Mouse (Mus musculus): ENCODE results near the gene C5ar1. TPM values are rescaled to one million over a fixed set of nuclear protein-coding genes. Genes with fewer than 3 reads are reported as not detected.

C5ar1 gene
- total and polyA plus RNA-seq, 2 experiments from 2014 or later: 1.4 TPM

- no peak overlapping the region for H3K4me2 ChIP-seq (ENCODE audit: low read depth, low read length, poor library complexity, severe bottlenecking)
- H3K9me3 ChIP-seq (ENCODE audit: low read length): no peaks in the 10 kb centered on the region
- no peaks in the 10 kb centered on the region for H3K4me1 ChIP-seq (ENCODE audit: insufficient read depth, low read length)
- no peak overlapping the region for H3K27ac ChIP-seq (ENCODE audit: low read depth, low read length)
- H3K4me3 ChIP-seq (ENCODE audit: low read depth, low read length): no peak overlapping the region
- DNase-seq (ENCODE audit: low spot score) (no peak), ATAC-seq (ENCODE audit: low FRiP score) (no peak)
- H3K27me3 ChIP-seq (ENCODE audit: insufficient read depth, low read length): no peaks in the 10 kb centered on the region
- peaks cover 72% of the 10 kb centered on the region for H3K36me3 ChIP-seq (ENCODE audit: insufficient read depth, low read length)
- no peak overlapping the region for H3K9ac ChIP-seq (replicated peaks; ENCODE audit: low read length, poor library complexity, severe bottlenecking)
- WGBS: 87% methylated on average over 6 of the region's 6 CpGs
- no peak for TF ChIP-seq CTCF (IDR thresholded peaks at IDR 0.05)
Measured at GRCm38 (mm10) chr7:16201136-16201535, 58.2 kb downstream of the C5ar1 start.

- H3K4me3 ChIP-seq (ENCODE audit: low read depth, low read length): no peak overlapping the region
- no peak overlapping the region for H3K27ac ChIP-seq (ENCODE audit: low read depth, low read length)
- no peak overlapping the region for H3K4me2 ChIP-seq (ENCODE audit: low read depth, low read length, poor library complexity, severe bottlenecking)
- ATAC-seq (ENCODE audit: low FRiP score) (no peak), DNase-seq (ENCODE audit: low spot score) (no peak)
- H3K9ac ChIP-seq (replicated peaks; ENCODE audit: low read length, poor library complexity, severe bottlenecking): no peak overlapping the region
- H3K27me3 ChIP-seq (ENCODE audit: insufficient read depth, low read length): no peaks in the 10 kb centered on the region
- no peaks in the 10 kb centered on the region for H3K4me1 ChIP-seq (ENCODE audit: insufficient read depth, low read length)
- TF ChIP-seq CTCF (IDR thresholded peaks at IDR 0.05): no peak
- no peaks in the 10 kb centered on the region for H3K9me3 ChIP-seq (ENCODE audit: low read length)
- H3K36me3 ChIP-seq (ENCODE audit: insufficient read depth, low read length): peaks cover 46% of the 10 kb centered on the region
- WGBS: 92% methylated on average over 11 of the region's 11 CpGs
Measured at GRCm38 (mm10) chr7:16198540-16198939, 60.8 kb downstream of the C5ar1 start.

GRCm38 (mm10) chr7:16197166-16197565 is 62.2 kb downstream of the C5ar1 start:
- Histone ChIP-seq H3K4me1 (ENCODE audit: insufficient read depth, low read length) (no peaks in the 10 kb centered on the region), H3K4me2 (ENCODE audit: low read depth, low read length, poor library complexity, severe bottlenecking) (no peak overlapping the region), H3K27ac (ENCODE audit: low read depth, low read length) (no peak overlapping the region), H3K27me3 (ENCODE audit: insufficient read depth, low read length) (no peaks in the 10 kb centered on the region), H3K9ac (replicated peaks; ENCODE audit: low read length, poor library complexity, severe bottlenecking) (no peak overlapping the region), H3K9me3 (ENCODE audit: low read length) (no peaks in the 10 kb centered on the region), H3K4me3 (ENCODE audit: low read depth, low read length) (no peak overlapping the region), H3K36me3 (ENCODE audit: insufficient read depth, low read length) (peaks cover 33% of the 10 kb centered on the region)
- ATAC-seq (ENCODE audit: low FRiP score) (no peak), DNase-seq (ENCODE audit: low spot score) (no peak)
- no peak for TF ChIP-seq CTCF (IDR thresholded peaks at IDR 0.05)
- 87% methylated on average over 5 of the region's 5 CpGs for WGBS

Other genes starting within 250 kb of the C5ar1 start
- 6.3 and 7.0 TPM in 2 replicates for gene Bicra, start 211.6 kb downstream of the C5ar1 start, total RNA-seq (2014; rRNA removed)
- 3.1 and 4.1 TPM in 2 replicates for gene Bicra, start 211.6 kb downstream of the C5ar1 start, polyA plus RNA-seq (2015; fragmentation: Nextera tagmentation; extraction: Ambion mirVana)
- 0.14 and 0.33 TPM in 2 replicates for gene Zfp541, start 197.7 kb downstream of the C5ar1 start, total RNA-seq (2014; rRNA removed)
- 0.15 TPM in 2 replicates for gene Zfp541, start 197.7 kb downstream of the C5ar1 start, polyA plus RNA-seq (2015; fragmentation: Nextera tagmentation; extraction: Ambion mirVana)
- gene Napa, start 161.1 kb downstream of the C5ar1 start, total RNA-seq (2014; rRNA removed): 375 and 403 TPM in 2 replicates
- 236 and 258 TPM in 2 replicates for gene Napa, start 161.1 kb downstream of the C5ar1 start, polyA plus RNA-seq (2015; fragmentation: Nextera tagmentation; extraction: Ambion mirVana)
- gene Kptn, start 139.6 kb downstream of the C5ar1 start, total RNA-seq (2014; rRNA removed): 42.5 and 44.1 TPM in 2 replicates
- gene Kptn, start 139.6 kb downstream of the C5ar1 start, polyA plus RNA-seq (2015; fragmentation: Nextera tagmentation; extraction: Ambion mirVana): 35.9 and 36.7 TPM in 2 replicates
- 64.2 and 76.0 TPM in 2 replicates for gene Slc8a2, start 129.7 kb downstream of the C5ar1 start, total RNA-seq (2014; rRNA removed)
- 0.96 and 1.1 TPM in 2 replicates for gene Slc8a2, start 129.7 kb downstream of the C5ar1 start, polyA plus RNA-seq (2015; fragmentation: Nextera tagmentation; extraction: Ambion mirVana)
- 93.8 and 111 TPM in 2 replicates for gene Meis3, start 84.5 kb downstream of the C5ar1 start, total RNA-seq (2014; rRNA removed)
- gene Meis3, start 84.5 kb downstream of the C5ar1 start, polyA plus RNA-seq (2015; fragmentation: Nextera tagmentation; extraction: Ambion mirVana): 106 TPM in 2 replicates
- gene Dhx34, start 37.5 kb downstream of the C5ar1 start, total RNA-seq (2014; rRNA removed): 18.3 and 21.7 TPM in 2 replicates
- 9.3 and 10.3 TPM in 2 replicates for gene Dhx34, start 37.5 kb downstream of the C5ar1 start, polyA plus RNA-seq (2015; fragmentation: Nextera tagmentation; extraction: Ambion mirVana)
- gene C5ar2, start 15.4 kb downstream of the C5ar1 start, total RNA-seq (2014; rRNA removed): 0.05 and 0.09 TPM in 2 replicates
- gene C5ar2, start 15.4 kb downstream of the C5ar1 start, polyA plus RNA-seq (2015; fragmentation: Nextera tagmentation; extraction: Ambion mirVana): 0.14 and 0.20 TPM in 2 replicates
- gene Inafm1, start 14.1 kb upstream of the C5ar1 start, total RNA-seq (2014; rRNA removed): 58.2 and 60.5 TPM in 2 replicates
- gene Inafm1, start 14.1 kb upstream of the C5ar1 start, polyA plus RNA-seq (2015; fragmentation: Nextera tagmentation; extraction: Ambion mirVana): 84.2 and 84.5 TPM in 2 replicates
- 31.5 and 35.0 TPM in 2 replicates for gene Ccdc9, start 27.3 kb upstream of the C5ar1 start, total RNA-seq (2014; rRNA removed)
- gene Ccdc9, start 27.3 kb upstream of the C5ar1 start, polyA plus RNA-seq (2015; fragmentation: Nextera tagmentation; extraction: Ambion mirVana): 12.7 and 13.6 TPM in 2 replicates
- gene Bbc3, start 48.9 kb upstream of the C5ar1 start, total RNA-seq (2014; rRNA removed): 45.1 and 50.6 TPM in 2 replicates
- 38.9 and 39.0 TPM in 2 replicates for gene Bbc3, start 48.9 kb upstream of the C5ar1 start, polyA plus RNA-seq (2015; fragmentation: Nextera tagmentation; extraction: Ambion mirVana)
- 84.6 and 98.2 TPM in 2 replicates for gene Sae1, start 128.3 kb upstream of the C5ar1 start, total RNA-seq (2014; rRNA removed)
- gene Sae1, start 128.3 kb upstream of the C5ar1 start, polyA plus RNA-seq (2015; fragmentation: Nextera tagmentation; extraction: Ambion mirVana): 195 and 199 TPM in 2 replicates
- gene Zc3h4, start 141.4 kb upstream of the C5ar1 start, total RNA-seq (2014; rRNA removed): 38.4 and 41.1 TPM in 2 replicates
- gene Zc3h4, start 141.4 kb upstream of the C5ar1 start, polyA plus RNA-seq (2015; fragmentation: Nextera tagmentation; extraction: Ambion mirVana): 9.2 and 9.7 TPM in 2 replicates
- gene Tmem160, start 193.2 kb upstream of the C5ar1 start, total RNA-seq (2014; rRNA removed): 43.1 and 55.6 TPM in 2 replicates
- gene Tmem160, start 193.2 kb upstream of the C5ar1 start, polyA plus RNA-seq (2015; fragmentation: Nextera tagmentation; extraction: Ambion mirVana): 105 and 108 TPM in 2 replicates
- 9.4 and 11.1 TPM in 2 replicates for gene Npas1, start 218.2 kb upstream of the C5ar1 start, total RNA-seq (2014; rRNA removed)
- gene Npas1, start 218.2 kb upstream of the C5ar1 start, polyA plus RNA-seq (2015; fragmentation: Nextera tagmentation; extraction: Ambion mirVana): 9.5 and 12.3 TPM in 2 replicates